ENCODE assay signal across 9 mouse cellular contexts in genomic region chr11:24074021-24074591, GRCm38 (mm10). TPM values are rescaled to one million over a fixed set of nuclear protein-coding genes. Genes with fewer than 3 reads are reported as not detected.
DNase-seq lines count a peak whose midpoint lies in the region; ATAC-seq and TF ChIP-seq lines count a peak whose summit lies in the region.
"Had no signal": no experiment of that assay in that cellular context is flagged by ENCODE, and none has a peak within 500 bp of the region (broad histone marks: within the 10 kb centered on the region; RNA-seq: fewer than 3 reads in every experiment).

No protein-coding gene starts in this region.

- intact Hi-C loops in gastrocnemius, postnatal 36 days (cut with DNase I) = no loop called here
- intact Hi-C loops in left cerebral cortex, postnatal 14 days (cut with DNase I) = loop anchor here (10.0 kb wide), 1 partner anchor 1661 kb away; no protein-coding TSS in a partner anchor

- H3K9ac ChIP-seq in MEL (ENCODE audit: control insufficient read depth, low read depth, low read length, poor library complexity, severe bottlenecking) = peak overlapping the region; percentile 94
- peak overlapping the region; percentile 44 for H3K9ac ChIP-seq in hindbrain, embryonic 16.5 days (ENCODE audit: low read depth, low read length)
- H3K9ac ChIP-seq in midbrain, embryonic 15.5 days = peak overlapping the region; percentile 93

- peak overlapping the region; percentile 29; the same call in 1 of the 2 replicates for H3K27ac ChIP-seq in MEL (ENCODE audit: control insufficient read depth, low read depth, low read length)
- 0 out of 2 replicates have a peak overlapping the region, but pooled peaks have one; percentile 22 for H3K27ac ChIP-seq in cortical plate, adult 2 months (ENCODE audit: insufficient read depth, low read length)
- H3K27ac ChIP-seq in hindbrain, embryonic 16.5 days (ENCODE audit: low read depth, low read length) = 0 out of 2 replicates have a peak overlapping the region, but pooled peaks have one; percentile 48
- H3K27ac ChIP-seq in midbrain, embryonic 15.5 days = 0 out of 2 replicates have a peak overlapping the region, but pooled peaks have one; percentile 42

- H3K4me1 ChIP-seq in MEL (ENCODE audit: control insufficient read depth in 1 of 2, insufficient read depth in 2 of 2, low read length in 2 of 2) = no peaks in the 10 kb centered on the region
- H3K4me1 ChIP-seq in cortical plate, adult 2 months (ENCODE audit: control insufficient read depth, insufficient read depth, low read length) = no peaks in the 10 kb centered on the region; the same call in 1 of the 2 replicates
- H3K4me1 ChIP-seq in hindbrain, embryonic 16.5 days (ENCODE audit: control insufficient read depth, insufficient read depth, low read depth, low read length) = peaks cover 4% of the 10 kb centered on the region
- peaks cover 17% of the 10 kb centered on the region for H3K4me1 ChIP-seq in midbrain, embryonic 15.5 days

- DNase-seq in MEL (ENCODE audit: low read depth, low spot score) (peak; percentile 86), MN1 (ENCODE audit: low spot score) (no peak)
- no peak for DNase-seq in gastrocnemius, postnatal 36 days
- DNase-seq in left cerebral cortex, postnatal 14 days (ENCODE audit: low spot score in 2 of 2) = no peak
- DNase-seq: kidney, postnatal 25 days had no signal

- peaks cover 0 to 8% of the 10 kb centered on the region in 2 experiments; a peak in 2 of 4 replicates for H3K36me3 ChIP-seq in MEL (ENCODE audit: control insufficient read depth in 1 of 2, insufficient read depth in 2 of 2, low read length in 2 of 2)
- no peaks in the 10 kb centered on the region for H3K36me3 ChIP-seq in hindbrain, embryonic 16.5 days (ENCODE audit: control insufficient read depth, insufficient read depth, low read length)
- H3K36me3 ChIP-seq in midbrain, embryonic 15.5 days (replicated peaks) = no peaks in the 10 kb centered on the region

- H3K9me3 ChIP-seq in MEL (replicated peaks; ENCODE audit: insufficient read depth, low read length) = no peaks in the 10 kb centered on the region
- no peaks in the 10 kb centered on the region for H3K9me3 ChIP-seq in hindbrain, embryonic 16.5 days (ENCODE audit: control insufficient read depth, low read length)
- H3K9me3 ChIP-seq in midbrain, embryonic 15.5 days = no peaks in the 10 kb centered on the region

- peak in 1 of 2 experiments; percentile 37; a peak in 1 of 4 replicates for TF ChIP-seq POLR2A in MEL (IDR thresholded peaks at IDR 0.05; ENCODE audit: control insufficient read depth in 1 of 2, insufficient read depth in 1 of 2, low read depth in 1 of 2, low read length in 2 of 2, poor library complexity in 1 of 2)
- TF ChIP-seq POLR2A in cortical plate, adult 2 months (IDR thresholded peaks at IDR 0.05; ENCODE audit: extremely low read depth, insufficient read depth, low read length) = peak; percentile 42; the same call in 1 of the 2 replicates

- no peak for ATAC-seq in hindbrain, embryonic 16.5 days
- ATAC-seq in midbrain, embryonic 15.5 days (replicated peaks) = no peak

- H3K4me2 ChIP-seq in hindbrain, embryonic 16.5 days (ENCODE audit: low read length) = peak overlapping the region; percentile 84
- H3K4me2 ChIP-seq in midbrain, embryonic 15.5 days = peak overlapping the region; percentile 93

- no peak for TF ChIP-seq EP300 in MEL (IDR thresholded peaks at IDR 0.05; ENCODE audit: low read depth in 1 of 2, low read length in 2 of 2)

- peaks cover 34% of the 10 kb centered on the region for H3K79me2 ChIP-seq in MEL (ENCODE audit: control insufficient read depth, insufficient read depth, low read length, poor library complexity)

- TF ChIP-seq RAD21 in MEL (IDR thresholded peaks at IDR 0.05; ENCODE audit: low read depth, low read length) = no peak

- H3K4me3 ChIP-seq in MEL (ENCODE audit: control insufficient read depth in 1 of 2, insufficient read depth in 1 of 2, low read depth in 2 of 2, low read length in 2 of 2) = peak overlapping the region; percentile 65 to 82
- peak overlapping the region; percentile 89 for H3K4me3 ChIP-seq in cortical plate, adult 2 months (ENCODE audit: insufficient read depth, low read length)
- H3K4me3 ChIP-seq in hindbrain, embryonic 16.5 days (ENCODE audit: low read length) = peak overlapping the region; percentile 78
- H3K4me3 ChIP-seq in midbrain, embryonic 15.5 days = peak overlapping the region; percentile 89

- WGBS in hindbrain, embryonic 16.5 days = 1% methylated on average over 18 of the region's 18 CpGs
- 1% methylated on average over 18 of the region's 18 CpGs for WGBS in midbrain, embryonic 15.5 days

- H3K27me3 ChIP-seq in MEL (ENCODE audit: control insufficient read depth in 1 of 2, insufficient read depth in 2 of 2, low read length in 2 of 2) = no peaks in the 10 kb centered on the region
- no peaks in the 10 kb centered on the region for H3K27me3 ChIP-seq in hindbrain, embryonic 16.5 days (replicated peaks; ENCODE audit: control insufficient read depth, insufficient read depth, low read length)
- H3K27me3 ChIP-seq in midbrain, embryonic 15.5 days (replicated peaks) = 0 out of 2 replicates have a peak, but pooled peaks cover 3% of the 10 kb centered on the region

- TF ChIP-seq CTCF in MEL (IDR thresholded peaks at IDR 0.05 in 2 of 3, conservative IDR thresholded peaks at IDR 0.05 in 1 of 3; ENCODE audit: control insufficient read depth in 1 of 3, insufficient read depth in 1 of 3, low read depth in 2 of 3, low read length in 3 of 3, poor library complexity in 1 of 3, severe bottlenecking in 1 of 3) = no peak
- no peak for TF ChIP-seq CTCF in cortical plate, adult 2 months (IDR thresholded peaks at IDR 0.05; ENCODE audit: extremely low read depth, insufficient read depth, low read length)

TF ChIP-seq in MEL, 35 proteins besides CTCF, POLR2A, EP300 and RAD21:
- no peak for TF ChIP-seq UBTF (IDR thresholded peaks at IDR 0.05; ENCODE audit: borderline replicate concordance, insufficient read depth, low read depth, low read length)
- peak; percentile 67 for TF ChIP-seq GATA1 (IDR thresholded peaks at IDR 0.05; ENCODE audit: low read depth, low read length)
- no peak for TF ChIP-seq E2F4 (IDR thresholded peaks at IDR 0.05; ENCODE audit: borderline replicate concordance, low read depth, low read length)
- TF ChIP-seq KAT2A (conservative IDR thresholded peaks at IDR 0.05; ENCODE audit: low read depth, low read length) = no peak
- TF ChIP-seq CHD2 (IDR thresholded peaks at IDR 0.05; ENCODE audit: low read length) = no peak
- peak; percentile 96 for TF ChIP-seq MAZ (IDR thresholded peaks at IDR 0.05; ENCODE audit: low read depth, low read length)
- TF ChIP-seq JUND (IDR thresholded peaks at IDR 0.05; ENCODE audit: low read depth, low read length) = no peak
- TF ChIP-seq TBP (IDR thresholded peaks at IDR 0.05; ENCODE audit: low read depth, low read length) = peak; percentile 64; the same call in 1 of the 2 replicates

RNA-seq across cellular contexts. Expression of gene A830031A19Rik, which starts 0.7 kb away (rescaled TPM):
- total RNA-seq in MEL (2012; rRNA removed) = not detected in 2 replicates
- not detected for polyA plus RNA-seq in MEL (2012; ENCODE audit: insufficient read depth in 1 of 2, insufficient read length in 2 of 2, low read depth in 1 of 2, low replicate concordance in 2 of 2, missing spikeins in 1 of 2)
- 1.2 and 1.6 TPM in 2 replicates for polyA plus RNA-seq in cortical plate, adult 2 months (2012; rRNA removed)
- 0.21 TPM in 1 of 2 replicates, not detected in the other for polyA plus RNA-seq in hindbrain, embryonic 16.5 days (2015; fragmentation: Nextera tagmentation; extraction: Ambion mirVana)
- 0.23 TPM in 1 of 2 replicates, not detected in the other for polyA plus RNA-seq in midbrain, embryonic 15.5 days (2015; fragmentation: Nextera tagmentation; extraction: Ambion mirVana)
- not detected for total RNA-seq in gastrocnemius, postnatal 36 days (2021)
- total RNA-seq in left cerebral cortex, postnatal 14 days (2021) = 1 to 10 TPM in 1 of 2 experiments, under 1 TPM in 1; 0.66 to 1.1 TPM
- total RNA-seq: adrenal gland, postnatal 4 days had no signal

RNA-seq across cellular contexts. Expression of gene Bcl11a, which starts 3.8 kb away (rescaled TPM):
- total RNA-seq in MEL (2012; rRNA removed) = 37.0 and 43.8 TPM in 2 replicates
- polyA plus RNA-seq in MEL (2012; ENCODE audit: insufficient read depth in 1 of 2, insufficient read length in 2 of 2, low read depth in 1 of 2, low replicate concordance in 2 of 2, missing spikeins in 1 of 2) = 100 to 1,000 TPM in 1 of 2 experiments, 10 to 100 TPM in 1; 83.8 to 112 TPM
- polyA plus RNA-seq in cortical plate, adult 2 months (2012; rRNA removed) = 62.8 and 64.1 TPM in 2 replicates
- 97.9 and 105 TPM in 2 replicates for polyA plus RNA-seq in hindbrain, embryonic 16.5 days (2015; fragmentation: Nextera tagmentation; extraction: Ambion mirVana)
- 101 and 105 TPM in 2 replicates for polyA plus RNA-seq in midbrain, embryonic 15.5 days (2015; fragmentation: Nextera tagmentation; extraction: Ambion mirVana)
- total RNA-seq in gastrocnemius, postnatal 36 days (2021) = under 1 TPM; 0.05 to 0.07 TPM
- total RNA-seq in left cerebral cortex, postnatal 14 days (2021) = 100 to 1,000 TPM; 114 to 125 TPM

Comparison
In these comparisons a context has a peak if more than half of its experiments do, and no peak if none do; other contexts are left out.
1. H3K9ac ChIP-seq: peak in every context shown above with its lines; median percentile 94 in MEL; 93 in midbrain, embryonic 15.5 days; 44 in hindbrain, embryonic 16.5 days.